Mouse (Mus musculus) limb, embryonic 14.5 days (tissue): ENCODE measurements around the gene Cdk19. TPM values are rescaled to one million over a fixed set of nuclear protein-coding genes. Genes with fewer than 3 reads are reported as not detected.
A peak's percentile ranks its signal among the peaks of the same experiment; 100 is the strongest.

Source experiments
- ATAC-seq: fragments of 200-750 bp; cut with Nextera tagmentation; 2 replicates; pipeline ENCODE4 v1.8.0; 2017; ENCODE audit warnings: low read depth, moderate number of reproducible peaks, moderate TSS enrichment; ENCODE audit not compliant: low FRiP score
- DNase-seq: peaks from one replicate; pipeline ENCODE4 v3.0.0-alpha.2; 2015; ENCODE audit warnings: low spot score
- H3K27ac ChIP-seq: fragments of 300-500 bp; sonication (generic); replicated peaks from 2 replicates; pipeline ENCODE4 v1.5.1; 2014; ENCODE audit warnings: low read depth, mild to moderate bottlenecking, low read length, moderate library complexity, mixed read lengths
- H3K27me3 ChIP-seq: fragments of 300-500 bp; sonication (generic); 2 replicates; pipeline ENCODE4 v1.6.1; 2014; ENCODE audit warnings: low read length, mixed read lengths; ENCODE audit not compliant: control insufficient read depth, insufficient read depth
- H3K36me3 ChIP-seq: fragments of 300-500 bp; sonication (generic); 2 replicates; pipeline ENCODE4 v1.6.1; 2014; ENCODE audit warnings: mild to moderate bottlenecking, low read length, moderate library complexity, mixed read lengths; ENCODE audit not compliant: control insufficient read depth, insufficient read depth
- H3K4me1 ChIP-seq: fragments of 300-500 bp; sonication (generic); 2 replicates; pipeline ENCODE4 v1.6.1; 2014; ENCODE audit warnings: antibody characterized with exemption, low read length, mixed read lengths; ENCODE audit not compliant: control insufficient read depth, insufficient read depth
- H3K4me2 ChIP-seq: fragments of 300-500 bp; sonication (generic); replicated peaks from 2 replicates; pipeline ENCODE4 v1.6.1; 2014; ENCODE audit warnings: low read depth, mild to moderate bottlenecking, low read length, moderate library complexity; ENCODE audit not compliant: severe bottlenecking
- H3K4me3 ChIP-seq: fragments of 300-500 bp; sonication (generic); replicated peaks from 2 replicates; pipeline ENCODE4 v1.5.1; 2014; ENCODE audit warnings: low read length
- H3K9ac ChIP-seq: fragments of 300-500 bp; sonication (generic); 2 replicates; pipeline ENCODE4 v1.6.1; 2014; ENCODE audit warnings: mild to moderate bottlenecking, low read depth, low read length, moderate library complexity; ENCODE audit not compliant: severe bottlenecking
- H3K9me3 ChIP-seq: fragments of 300-500 bp; sonication (generic); 2 replicates; pipeline ENCODE4 v1.6.1; 2016; ENCODE audit warnings: low read length; ENCODE audit not compliant: control insufficient read depth
- POLR2A ChIP-seq: fragments of 200-500 bp; IDR thresholded peaks from 2 replicates; pipeline ENCODE4 v1.8.0; 2012; ENCODE audit warnings: inconsistent platforms, mild to moderate bottlenecking, moderate library complexity, borderline replicate concordance; ENCODE audit not compliant: insufficient read depth, insufficient read length; ENCODE audit errors: extremely low read depth
- WGBS: fragments of 180-500 bp; shearing (Covaris S2); extraction: QIAGEN DNeasy Blood & Tissue Kit; methylation state at CpG from one replicate; pipeline ENCODE4 v1.1.7; 2014; 5-methylcytosine and 5-hydroxymethylcytosine counted together
- polyA plus RNA-seq, 2 experiments: library from polyadenylated mRNA; depleted of rRNA in 1 of 2; stranded (reverse) in 1 of 2; unstranded in 1 of 2; fragments of >200 nt; fragmentation: Nextera tagmentation in 1 of 2; extraction: Ambion mirVana in 1 of 2; gene quantifications; 2 replicates each; pipeline versions ENCODE4 v1.2.1 to v1.2.3; 2012 to 2014

Cdk19 gene
- polyA plus RNA-seq, 2 experiments: 12.2 to 13.5 TPM

- Histone ChIP-seq H3K36me3 (no peaks in the 10 kb centered on the region), H3K9ac (peak within 1 kb of the TSS; percentile 93), H3K9me3 (no peaks in the 10 kb centered on the region), H3K4me3 (peak within 1 kb of the TSS; percentile 95), H3K27me3 (no peaks in the 10 kb centered on the region), H3K27ac (peak within 1 kb of the TSS; percentile 94), H3K4me2 (peak within 1 kb of the TSS; percentile 79), H3K4me1 (peaks cover 13% of the 10 kb centered on the region)
- ATAC-seq (peak; percentile 95), DNase-seq (peak; percentile 99)
- no peak for TF ChIP-seq POLR2A
- under 1% methylated on average over 55 of the region's 55 CpGs for WGBS
Measured at GRCm38 (mm10) chr10:40302140-40302985, 37.0 kb upstream of the Cdk19 start, which contains the start of gene Amd1. Amd1 (minus strand) TSS chr10:40302186.

DNA sequence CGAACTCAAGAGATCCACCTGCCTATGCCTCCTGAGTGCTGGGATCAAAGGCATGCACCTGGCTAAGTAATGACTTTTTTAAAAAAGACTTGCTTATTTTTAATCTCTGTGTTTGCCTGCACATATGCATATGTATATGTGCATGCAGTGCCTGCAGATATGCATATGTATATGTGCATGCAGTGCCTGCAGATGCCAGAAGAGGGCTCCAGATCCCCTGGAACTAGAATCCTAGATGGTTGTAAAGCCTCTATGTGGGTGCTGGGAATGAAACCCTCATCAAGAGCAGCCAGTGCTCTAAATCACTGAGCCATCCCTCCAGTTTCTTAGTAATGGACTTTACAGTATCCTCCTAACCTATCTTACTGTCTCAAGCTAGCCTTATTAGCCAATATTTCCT, 33.4 kb upstream of the Cdk19 start:
- DNase-seq (no peak), ATAC-seq (no peak)
- no peaks in the 10 kb centered on the region for H3K27me3 ChIP-seq
- H3K36me3 ChIP-seq: no peaks in the 10 kb centered on the region
- no peak overlapping the region for H3K4me3 ChIP-seq
- no peak overlapping the region for H3K27ac ChIP-seq
- H3K4me2 ChIP-seq: no peak overlapping the region
- WGBS: 92% methylated on average over 1 of the region's 1 CpGs
- no peaks in the 10 kb centered on the region for H3K4me1 ChIP-seq
- no peaks in the 10 kb centered on the region for H3K9me3 ChIP-seq
- no peak overlapping the region for H3K9ac ChIP-seq
- TF ChIP-seq POLR2A: no peak

DNA sequence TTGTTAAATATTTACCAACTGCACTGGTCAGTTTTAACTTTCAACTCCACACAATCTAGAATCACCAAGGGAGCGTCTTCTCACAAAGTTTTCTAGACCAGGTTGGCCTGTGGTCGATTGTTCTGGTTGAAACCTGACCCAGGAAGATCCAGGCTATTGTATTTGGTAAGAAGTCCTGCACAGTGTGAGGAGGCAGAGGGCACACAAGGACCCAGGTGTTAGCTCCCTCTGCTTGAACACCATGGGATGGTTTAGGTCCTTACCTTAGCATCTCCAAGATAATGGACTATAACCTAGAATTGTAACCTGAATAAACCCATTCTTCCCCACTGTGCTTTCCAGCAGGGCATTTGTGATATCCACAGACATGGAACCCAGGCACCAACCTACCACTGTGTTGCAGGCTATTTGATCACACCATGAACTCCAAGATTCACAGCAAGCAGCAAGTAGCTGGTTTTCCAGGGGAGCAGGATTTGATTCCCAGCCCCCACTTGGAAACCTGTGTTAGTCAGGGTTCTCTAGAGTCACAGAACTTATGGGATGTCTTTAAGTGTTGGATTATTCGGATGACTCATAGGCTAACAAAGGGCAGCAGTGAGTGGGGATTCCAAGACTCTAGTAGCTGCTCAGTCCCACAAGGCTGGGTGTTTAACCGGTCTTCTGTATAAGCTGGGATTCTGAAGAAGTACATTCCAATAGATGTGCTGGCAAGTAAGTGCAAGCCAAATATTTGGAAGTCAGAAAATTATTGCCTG, 31.4 kb upstream of the Cdk19 start:
- no peaks in the 10 kb centered on the region for H3K9me3 ChIP-seq
- 61% methylated on average over 4 of the region's 4 CpGs for WGBS
- no peak for ATAC-seq
- H3K27me3 ChIP-seq: no peaks in the 10 kb centered on the region
- no peak overlapping the region for H3K27ac ChIP-seq
- no peak for TF ChIP-seq POLR2A
- H3K4me3 ChIP-seq: no peak overlapping the region
- no peaks in the 10 kb centered on the region for H3K4me1 ChIP-seq
- DNase-seq: no peak
- H3K4me2 ChIP-seq: no peak overlapping the region
- H3K9ac ChIP-seq: no peak overlapping the region
- no peaks in the 10 kb centered on the region for H3K36me3 ChIP-seq

- no peak; the same call in 1 of the 2 replicates for ATAC-seq
- Histone ChIP-seq H3K27me3 (no peaks in the 10 kb centered on the region), H3K4me2 (no peak overlapping the region), H3K4me3 (no peak overlapping the region), H3K9me3 (no peaks in the 10 kb centered on the region), H3K4me1 (no peaks in the 10 kb centered on the region), H3K36me3 (no peaks in the 10 kb centered on the region), H3K27ac (no peak overlapping the region), H3K9ac (no peak overlapping the region)
- TF ChIP-seq POLR2A: no peak
- WGBS: 47% methylated on average over 6 of the region's 6 CpGs
- no peak for DNase-seq
Measured at GRCm38 (mm10) chr10:40309884-40310635, 29.3 kb upstream of the Cdk19 start.

GRCm38 (mm10) chr10:40312781-40313180, 26.6 kb upstream of the Cdk19 start:
- TF ChIP-seq POLR2A: no peak
- H3K4me2 ChIP-seq: no peak overlapping the region
- no peaks in the 10 kb centered on the region for H3K36me3 ChIP-seq
- DNase-seq (no peak), ATAC-seq (no peak)
- no peak overlapping the region for H3K4me3 ChIP-seq
- WGBS: 63% methylated on average over 4 of the region's 4 CpGs
- H3K9ac ChIP-seq: no peak overlapping the region
- no peaks in the 10 kb centered on the region for H3K27me3 ChIP-seq
- no peaks in the 10 kb centered on the region for H3K4me1 ChIP-seq
- H3K9me3 ChIP-seq: no peaks in the 10 kb centered on the region
- H3K27ac ChIP-seq: no peak overlapping the region
